Mouse (Mus musculus): ENCODE measurements around the gene Asgr1.

The Asgr1 gene

GRCm38 (mm10) chr11:70026689-70027088 lies 27.2 kb upstream of the Asgr1 start:
- 14% methylated on average over 19 of the region's 19 CpGs for WGBS

GRCm38 (mm10) chr11:70027397-70027796 lies 26.5 kb upstream of the Asgr1 start:
- 14% methylated on average over 9 of the region's 9 CpGs for WGBS

GRCm38 (mm10) chr11:70028401-70029129 lies 25.3 kb upstream of the Asgr1 start:
- WGBS = 25% methylated on average over 12 of the region's 12 CpGs

- 2% methylated on average over 20 of the region's 20 CpGs for WGBS
Observed at GRCm38 (mm10) chr11:70029130-70029801, 24.6 kb upstream of the Asgr1 start.

GRCm38 (mm10) chr11:70029829-70030550 lies 23.9 kb upstream of the Asgr1 start:
- WGBS = 29% methylated on average over 11 of the region's 11 CpGs

- 84% methylated on average over 28 of the region's 28 CpGs for WGBS
Observed at GRCm38 (mm10) chr11:70030651-70031320, 23.1 kb upstream of the Asgr1 start.

GRCm38 (mm10) chr11:70031321-70031670 lies 22.6 kb upstream of the Asgr1 start:
- WGBS = 77% methylated on average over 11 of the region's 11 CpGs

- 64% methylated on average over 7 of the region's 7 CpGs for WGBS
Observed at GRCm38 (mm10) chr11:70038174-70038573, 15.7 kb upstream of the Asgr1 start.

- 90% methylated on average over 10 of the region's 10 CpGs for WGBS
Observed at GRCm38 (mm10) chr11:70039631-70040030, 14.3 kb upstream of the Asgr1 start.

GRCm38 (mm10) chr11:70040184-70040583 lies 13.7 kb upstream of the Asgr1 start:
- 46% methylated on average over 7 of the region's 7 CpGs for WGBS

GRCm38 (mm10) chr11:70042309-70043085 lies 11.4 kb upstream of the Asgr1 start:
- 86% methylated on average over 23 of the region's 23 CpGs for WGBS

GRCm38 (mm10) chr11:70043665-70044064 lies 10.2 kb upstream of the Asgr1 start:
- 85% methylated on average over 7 of the region's 7 CpGs for WGBS

- 65% methylated on average over 9 of the region's 9 CpGs for WGBS
Observed at GRCm38 (mm10) chr11:70045435-70045834, 8.4 kb upstream of the Asgr1 start.

- 55% methylated on average over 6 of the region's 6 CpGs for WGBS
Observed at GRCm38 (mm10) chr11:70049366-70049765, 4.5 kb upstream of the Asgr1 start.

- 44% methylated on average over 10 of the region's 10 CpGs for WGBS
Observed at GRCm38 (mm10) chr11:70049816-70050215, 4.1 kb upstream of the Asgr1 start.

GRCm38 (mm10) chr11:70053156-70053555 lies 729 bp upstream of the Asgr1 start:
- 68% methylated on average over 7 of the region's 7 CpGs for WGBS

- WGBS = 20% methylated on average over 18 of the region's 18 CpGs
Observed at GRCm38 (mm10) chr11:70055618-70056214, 1.8 kb downstream of the Asgr1 start.

- WGBS = 78% methylated on average over 9 of the region's 9 CpGs
Observed at GRCm38 (mm10) chr11:70057805-70058204, 3.9 kb downstream of the Asgr1 start.

GRCm38 (mm10) chr11:70059930-70060329 lies 6.0 kb downstream of the Asgr1 start:
- WGBS = 84% methylated on average over 6 of the region's 6 CpGs

GRCm38 (mm10) chr11:70063053-70063452 lies 9.2 kb downstream of the Asgr1 start:
- WGBS = 68% methylated on average over 3 of the region's 3 CpGs

GRCm38 (mm10) chr11:70066701-70067100 lies 12.8 kb downstream of the Asgr1 start:
- 69% methylated on average over 4 of the region's 4 CpGs for WGBS

Measured in cerebral cortex, adult 2 months (tissue).